Mouse (Mus musculus) limb, embryonic 10.5 days (tissue): ENCODE measurements around the gene Apoc2. TPM values are rescaled to one million over a fixed set of nuclear protein-coding genes. Genes with fewer than 3 reads are reported as not detected.

Experiments used
- DNase-seq: peaks from one replicate; pipeline ENCODE4 v3.0.0-alpha.2; 2017; ENCODE audit warnings: low spot score
- H3K27ac ChIP-seq: fragments of 300-500 bp; sonication (generic); 2 replicates; pipeline ENCODE4 v1.5.1; 2016; ENCODE audit warnings: mild to moderate bottlenecking
- H3K27me3 ChIP-seq: fragments of 300-500 bp; sonication (generic); 2 replicates; pipeline ENCODE4 v1.6.1; 2016; ENCODE audit warnings: low read depth, mild to moderate bottlenecking; ENCODE audit not compliant: poor library complexity, severe bottlenecking
- H3K36me3 ChIP-seq: fragments of 300-500 bp; sonication (generic); 2 replicates; pipeline ENCODE4 v1.6.1; 2016; ENCODE audit warnings: mild to moderate bottlenecking, moderate library complexity
- H3K4me1 ChIP-seq: fragments of 300-500 bp; sonication (generic); 2 replicates; pipeline ENCODE4 v1.6.1; 2016
- H3K4me3 ChIP-seq: fragments of 300-500 bp; sonication (generic); 2 replicates; pipeline ENCODE4 v1.5.1; 2016; ENCODE audit warnings: mild to moderate bottlenecking, moderate library complexity
- H3K9me3 ChIP-seq: fragments of 300-500 bp; sonication (generic); replicated peaks from 2 replicates; pipeline ENCODE4 v1.6.1; 2016; ENCODE audit warnings: mild to moderate bottlenecking
- WGBS: fragments of 180-500 bp; shearing (Covaris S2); methylation state at CpG from one replicate; pipeline ENCODE4 v1.1.7; 2016; 5-methylcytosine and 5-hydroxymethylcytosine counted together
- polyA plus RNA-seq: library from polyadenylated mRNA; unstranded; fragments of >200 nt; fragmentation: Nextera tagmentation; extraction: Ambion mirVana; gene quantifications from 2 replicates; pipeline ENCODE4 v1.2.1, GENCODE M21; 2016

Apoc2 gene
- 0.28 TPM in 1 of 2 replicates, not detected in the other for polyA plus RNA-seq

DNA sequence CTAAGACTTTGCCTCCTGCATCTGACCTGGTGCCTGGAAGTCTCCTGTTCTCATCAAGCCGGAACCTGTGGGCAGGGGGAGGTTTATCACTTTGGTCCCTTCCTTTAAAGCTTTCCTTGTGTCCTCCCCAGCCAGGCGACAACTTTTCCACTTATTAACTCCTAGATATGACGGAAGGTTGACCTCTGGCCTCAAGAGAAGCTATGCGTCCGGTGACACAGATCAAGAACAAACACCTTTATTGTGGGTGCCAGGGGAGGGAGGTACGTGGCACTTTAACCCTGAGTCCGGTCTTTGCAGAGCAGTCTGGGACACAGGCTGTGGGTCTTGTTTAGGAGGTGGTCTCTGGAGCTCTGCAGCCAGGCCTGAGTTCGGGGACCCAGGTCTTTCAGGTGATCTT lies at the start of gene Apoc2:
Gene Apoc2, minus strand, starts transcription at position 70 of the 400 bp plus-strand sequence.
- Histone ChIP-seq H3K27ac (no peak within 1 kb of the TSS), H3K27me3 (no peaks in the 10 kb centered on the region), H3K9me3 (no peaks in the 10 kb centered on the region), H3K36me3 (no peaks in the 10 kb centered on the region), H3K4me3 (no peak within 1 kb of the TSS), H3K4me1 (no peaks in the 10 kb centered on the region)
- no peak for DNase-seq
- 81% methylated on average over 8 of the region's 8 CpGs for WGBS

DNA sequence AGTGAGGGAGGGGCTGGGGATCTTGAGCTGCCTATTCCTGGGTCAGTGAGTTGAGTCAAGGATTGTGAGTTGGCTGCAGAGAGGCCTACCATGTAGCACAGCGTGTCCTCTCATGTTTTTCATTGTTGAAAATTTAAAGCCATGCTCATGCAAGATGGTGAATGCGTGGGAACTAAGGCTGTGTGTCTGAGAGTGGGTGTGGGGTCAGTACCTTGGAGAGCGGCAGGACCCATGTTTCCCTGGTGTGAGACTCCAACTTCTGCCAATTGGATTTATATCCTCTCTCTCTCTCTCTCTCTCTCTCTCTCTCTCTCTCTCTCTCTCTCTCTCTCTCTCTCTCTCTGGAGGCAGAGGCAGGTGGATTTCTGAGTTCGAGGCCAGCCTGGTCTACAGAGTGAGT lies 48.8 kb upstream of the Apoc2 start:
- Histone ChIP-seq H3K9me3 (no peaks in the 10 kb centered on the region), H3K36me3 (peaks cover 100% of the 10 kb centered on the region), H3K4me3 (no peak overlapping the region), H3K27me3 (no peaks in the 10 kb centered on the region), H3K27ac (no peak overlapping the region), H3K4me1 (no peaks in the 10 kb centered on the region)
- DNase-seq: no peak
- 91% methylated on average over 4 of the region's 4 CpGs for WGBS

DNA sequence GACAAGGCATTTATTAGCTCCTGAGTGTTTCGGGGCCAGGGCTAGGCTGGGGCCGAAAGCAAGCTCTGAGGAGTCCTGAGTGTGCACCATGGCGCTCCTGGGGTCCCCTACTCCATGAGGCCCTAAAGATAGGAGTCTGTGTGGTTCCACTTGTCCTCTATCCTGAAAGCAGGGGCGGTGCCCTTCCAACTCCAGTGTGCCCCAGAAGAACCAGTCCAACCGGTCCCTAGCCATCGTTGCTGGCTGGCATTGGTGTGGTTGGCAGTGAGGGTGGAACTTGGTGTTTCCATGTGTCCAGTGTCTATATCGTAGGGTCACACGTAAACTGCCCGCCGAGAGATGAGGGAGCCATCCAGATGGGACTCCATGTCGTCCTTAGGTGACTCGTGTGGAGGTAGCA lies 46.4 kb upstream of the Apoc2 start:
- no peak overlapping the region for H3K4me3 ChIP-seq
- peaks cover 99% of the 10 kb centered on the region for H3K36me3 ChIP-seq
- no peaks in the 10 kb centered on the region for H3K4me1 ChIP-seq
- H3K27ac ChIP-seq: no peak overlapping the region
- DNase-seq: no peak
- H3K9me3 ChIP-seq: peaks cover 6% of the 10 kb centered on the region; the same call in 1 of the 2 replicates
- H3K27me3 ChIP-seq: no peaks in the 10 kb centered on the region
- WGBS: 95% methylated on average over 12 of the region's 12 CpGs

DNA sequence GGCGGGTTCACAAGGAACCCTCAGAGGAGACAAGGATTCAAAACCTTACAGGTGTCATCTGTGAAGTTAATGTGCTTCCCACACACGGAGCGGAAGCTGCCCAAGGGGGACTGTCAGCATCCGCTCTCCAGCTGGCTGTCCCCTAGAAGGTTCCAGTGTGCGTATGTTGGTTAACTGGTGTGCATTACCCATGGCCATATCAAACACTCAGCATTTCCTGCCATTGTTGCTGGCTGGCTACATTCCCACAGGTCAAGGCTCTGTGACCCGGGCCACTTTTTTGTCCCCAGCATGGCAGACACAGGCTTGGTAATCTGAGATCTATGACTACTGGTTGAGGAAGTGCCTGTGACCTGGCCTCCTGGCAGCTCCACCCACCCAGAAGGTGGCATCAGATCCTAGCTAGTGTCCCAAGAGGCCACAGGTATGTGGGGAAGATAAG lies 45.0 kb upstream of the Apoc2 start:
- H3K27ac ChIP-seq: no peak overlapping the region
- no peaks in the 10 kb centered on the region for H3K27me3 ChIP-seq
- H3K4me3 ChIP-seq: no peak overlapping the region
- peaks cover 6% of the 10 kb centered on the region; the same call in 1 of the 2 replicates for H3K9me3 ChIP-seq
- 86% methylated on average over 6 of the region's 6 CpGs for WGBS
- DNase-seq: no peak
- no peaks in the 10 kb centered on the region for H3K4me1 ChIP-seq
- H3K36me3 ChIP-seq: peaks cover 90% of the 10 kb centered on the region

DNA sequence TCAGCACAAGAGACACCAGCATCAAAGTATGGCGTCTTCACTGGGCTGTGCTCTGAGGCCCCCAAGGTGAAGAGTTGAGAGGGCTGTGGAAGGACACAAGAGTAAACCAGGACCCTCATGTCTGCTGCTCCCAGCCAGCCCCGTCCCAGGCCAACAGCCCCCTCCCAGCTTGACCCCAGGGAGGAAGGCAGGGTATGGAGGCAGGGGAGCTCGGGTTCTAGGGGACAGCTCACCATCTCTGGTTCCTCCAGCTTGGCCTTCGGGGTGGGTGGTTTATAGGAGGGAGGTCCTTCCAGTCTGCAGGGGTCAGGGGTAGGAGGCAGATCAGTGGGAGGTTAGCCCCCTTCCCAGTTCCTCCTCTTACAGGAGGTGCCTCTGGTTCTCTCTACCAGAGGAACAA lies 41.5 kb upstream of the Apoc2 start:
- peaks cover 6% of the 10 kb centered on the region; the same call in 1 of the 2 replicates for H3K9me3 ChIP-seq
- H3K27ac ChIP-seq: no peak overlapping the region
- no peak overlapping the region for H3K4me3 ChIP-seq
- peaks cover 66% of the 10 kb centered on the region for H3K36me3 ChIP-seq
- H3K4me1 ChIP-seq: peaks cover 11% of the 10 kb centered on the region
- no peak for DNase-seq
- no peaks in the 10 kb centered on the region for H3K27me3 ChIP-seq
- WGBS: 97% methylated on average over 4 of the region's 4 CpGs

DNA sequence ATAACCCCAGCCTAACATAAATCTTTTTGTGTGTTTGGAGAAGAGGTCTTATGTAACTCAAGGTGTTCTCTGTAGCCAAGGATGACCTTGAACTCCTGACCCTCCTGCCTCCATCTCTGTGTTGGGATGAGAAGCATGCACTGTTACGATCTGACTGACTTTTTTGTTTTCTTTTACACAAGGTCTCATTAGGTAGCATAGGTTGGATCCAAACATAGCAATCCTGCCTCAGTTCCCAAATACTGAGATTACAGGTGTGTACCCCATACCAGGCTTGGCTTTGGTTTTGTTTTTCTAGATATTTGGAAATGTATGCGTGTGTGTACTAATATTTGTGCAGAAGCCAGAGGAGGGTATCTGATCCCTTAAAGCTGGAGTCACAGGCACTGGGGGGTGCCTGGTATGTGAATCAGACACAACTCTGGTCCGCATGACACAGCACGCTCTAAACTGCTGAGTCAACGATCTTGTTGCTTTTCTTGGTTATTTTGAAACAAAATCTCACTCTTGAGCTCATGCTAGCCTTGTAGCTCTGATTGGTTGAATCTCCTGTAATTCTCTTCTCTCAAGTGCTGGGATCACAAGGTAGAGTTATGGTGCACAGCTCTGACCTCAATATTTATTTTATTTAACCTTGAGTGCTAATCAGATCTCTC lies 40.7 kb upstream of the Apoc2 start:
- peaks cover 66% of the 10 kb centered on the region for H3K36me3 ChIP-seq
- no peak for DNase-seq
- 93% methylated on average over 5 of the region's 5 CpGs for WGBS
- H3K27me3 ChIP-seq: no peaks in the 10 kb centered on the region
- no peak overlapping the region for H3K4me3 ChIP-seq
- H3K27ac ChIP-seq: no peak overlapping the region
- peaks cover 6% of the 10 kb centered on the region; the same call in 1 of the 2 replicates for H3K9me3 ChIP-seq
- peaks cover 18% of the 10 kb centered on the region for H3K4me1 ChIP-seq

DNA sequence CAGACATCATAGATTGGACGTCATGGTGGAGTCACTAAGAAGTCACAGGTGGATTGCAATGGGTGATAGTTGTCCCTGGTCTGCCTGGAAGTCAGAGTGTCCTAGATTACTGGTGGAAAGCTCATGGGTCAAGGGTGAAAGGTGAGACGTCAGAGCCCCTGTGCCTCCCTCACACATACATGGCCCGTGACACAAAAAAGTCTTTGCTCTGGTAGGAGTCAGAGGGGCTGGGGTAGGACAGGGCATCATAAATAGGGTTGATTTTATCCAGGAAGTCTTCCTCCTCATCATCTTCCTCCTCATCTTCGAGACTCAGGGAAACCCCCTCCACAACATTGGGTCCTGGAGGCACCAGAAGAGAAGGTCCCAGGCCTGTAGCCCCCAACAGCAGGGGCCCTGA lies 39.6 kb upstream of the Apoc2 start:
- 89% methylated on average over 4 of the region's 4 CpGs for WGBS

DNA sequence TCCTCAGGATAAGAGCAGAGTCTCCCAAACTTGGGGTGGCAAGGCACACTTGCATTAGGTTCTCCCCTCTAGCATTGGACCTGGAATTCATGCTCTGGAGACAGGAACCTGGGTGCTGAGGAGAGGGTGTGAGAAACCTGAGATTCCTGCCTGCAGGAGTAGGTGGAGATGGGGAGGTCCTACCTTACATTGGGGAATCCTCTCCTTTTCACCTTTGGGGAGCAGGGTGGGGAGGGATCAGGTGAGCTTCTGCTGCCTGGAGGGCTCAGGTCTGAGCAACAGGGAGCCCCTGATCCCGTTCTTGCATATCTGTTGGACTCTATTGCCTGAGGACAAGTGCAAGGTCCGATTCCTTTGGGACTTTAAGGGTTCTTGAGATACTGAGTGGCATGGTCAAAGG lies 39.1 kb upstream of the Apoc2 start:
- peaks cover 6% of the 10 kb centered on the region; the same call in 1 of the 2 replicates for H3K9me3 ChIP-seq
- no peaks in the 10 kb centered on the region for H3K27me3 ChIP-seq
- DNase-seq: no peak
- peaks cover 18% of the 10 kb centered on the region for H3K4me1 ChIP-seq
- peaks cover 66% of the 10 kb centered on the region for H3K36me3 ChIP-seq
- peak overlapping the region; percentile 99 for H3K4me3 ChIP-seq
- peak overlapping the region; percentile 75; the same call in 1 of the 2 replicates for H3K27ac ChIP-seq
- WGBS: 71% methylated on average over 2 of the region's 2 CpGs

More for the DNA sequence above, 39.6 kb upstream of the Apoc2 start:
- H3K4me3 ChIP-seq: no peak overlapping the region
- H3K4me1 ChIP-seq: peaks cover 18% of the 10 kb centered on the region
- DNase-seq: no peak
- peaks cover 6% of the 10 kb centered on the region; the same call in 1 of the 2 replicates for H3K9me3 ChIP-seq
- peaks cover 66% of the 10 kb centered on the region for H3K36me3 ChIP-seq
- no peak overlapping the region for H3K27ac ChIP-seq
- no peaks in the 10 kb centered on the region for H3K27me3 ChIP-seq

DNA sequence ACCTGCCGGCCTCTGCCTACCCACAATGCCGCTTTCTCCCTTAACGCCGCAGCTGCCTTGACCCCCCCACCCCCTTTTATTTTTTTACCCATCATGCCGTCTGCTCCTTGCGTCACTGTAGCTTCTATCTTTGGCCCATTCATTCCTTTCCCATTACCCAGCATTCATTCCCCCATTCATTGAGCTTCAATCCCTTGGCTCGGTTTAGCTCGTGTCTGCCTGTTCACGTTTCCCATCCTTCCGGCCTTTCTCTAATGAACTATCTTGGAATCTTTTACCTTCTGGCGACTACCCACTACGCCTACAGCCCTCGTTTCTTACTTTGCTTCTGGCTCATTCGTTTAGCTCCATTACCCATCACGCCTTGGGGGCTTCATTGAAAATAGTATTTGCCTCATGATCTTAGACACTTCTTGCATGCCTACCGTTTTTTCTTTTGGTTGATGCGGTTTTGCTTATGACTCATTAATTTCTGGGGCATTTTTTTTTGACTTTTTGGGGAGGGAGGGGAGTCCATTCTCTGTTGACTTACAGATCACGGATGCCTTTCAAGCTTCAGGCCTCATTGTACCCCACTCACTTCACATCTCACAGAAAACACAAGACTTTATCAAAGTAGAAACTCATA lies 38.4 kb upstream of the Apoc2 start:
- Histone ChIP-seq H3K36me3 (peaks cover 66% of the 10 kb centered on the region), H3K27ac (peak overlapping the region; percentile 75), H3K4me3 (peak overlapping the region; percentile 99), H3K9me3 (peaks cover 4% of the 10 kb centered on the region; the same call in 1 of the 2 replicates), H3K27me3 (no peaks in the 10 kb centered on the region), H3K4me1 (peaks cover 18% of the 10 kb centered on the region)
- no peak for DNase-seq
- WGBS: 10% methylated on average over 18 of the region's 18 CpGs

DNA sequence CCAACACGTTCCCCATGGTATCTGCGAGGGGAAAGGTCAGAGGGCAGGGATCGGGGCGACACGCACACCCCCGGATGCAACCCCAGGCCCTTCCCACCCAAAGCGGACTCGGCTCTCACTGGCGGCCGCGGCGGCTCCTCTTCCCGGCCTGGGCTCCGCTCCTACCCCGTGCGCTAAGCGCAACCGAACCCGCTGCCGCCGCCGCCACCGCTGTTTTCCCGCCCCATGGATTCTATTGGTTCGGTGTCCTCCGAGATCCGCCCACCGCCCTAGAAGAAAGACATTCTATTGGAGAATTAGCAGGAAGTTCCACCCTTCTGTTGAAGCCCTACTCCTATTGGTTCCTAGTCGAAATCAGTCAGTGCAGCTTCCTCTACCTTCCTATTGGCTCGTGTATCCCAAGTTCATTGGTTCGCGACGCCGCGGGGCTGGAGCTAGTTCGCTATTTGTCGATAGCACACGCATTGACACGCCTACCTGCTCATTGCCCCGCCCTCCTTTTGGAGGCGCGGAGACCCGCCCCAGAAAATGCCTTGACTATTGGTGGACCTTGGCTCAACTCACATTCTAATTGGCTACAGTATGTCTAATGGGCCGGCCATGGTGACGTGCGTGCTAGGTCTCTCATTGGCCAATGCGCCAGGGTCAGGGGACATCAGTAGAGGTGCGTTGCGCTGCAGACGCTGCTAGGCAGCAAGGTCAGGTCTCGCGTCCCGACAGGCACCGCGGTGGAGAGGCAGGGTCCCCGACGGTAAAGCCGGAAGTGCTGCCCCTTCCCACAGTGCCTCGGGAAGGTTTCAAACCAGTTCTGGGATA lies 37.7 kb upstream of the Apoc2 start, which contains the start of gene Tomm40:
Gene Tomm40, minus strand, starts transcription at position 200 of the 816 bp plus-strand sequence.
- Histone ChIP-seq H3K36me3 (peaks cover 66% of the 10 kb centered on the region), H3K9me3 (no peaks in the 10 kb centered on the region), H3K4me1 (peaks cover 18% of the 10 kb centered on the region), H3K27ac (peak within 1 kb of the TSS; percentile 88), H3K4me3 (peak within 1 kb of the TSS; percentile 99), H3K27me3 (no peaks in the 10 kb centered on the region)
- DNase-seq: peak; percentile 94
- WGBS: under 1% methylated on average over 59 of the region's 59 CpGs

DNA sequence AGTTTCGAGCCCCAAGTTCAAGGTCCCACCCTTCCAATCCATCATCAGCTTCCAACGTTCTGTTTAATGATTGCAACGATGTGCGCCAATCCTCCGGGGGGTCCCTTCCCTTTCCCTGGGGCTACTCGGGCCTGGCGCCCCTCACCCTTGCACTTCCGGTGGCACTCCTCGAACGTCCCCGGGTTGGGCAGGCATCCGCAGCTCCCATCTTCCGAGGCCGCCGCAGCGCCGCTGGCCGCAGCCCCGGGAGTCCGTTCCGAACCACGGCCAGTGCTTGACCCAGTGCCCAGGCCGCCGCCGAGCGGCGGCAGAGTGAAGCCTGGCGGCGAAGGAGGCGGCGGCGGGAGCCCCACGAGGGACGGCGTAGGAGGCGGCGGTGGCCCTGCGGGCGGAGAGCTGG lies 37.1 kb upstream of the Apoc2 start:
- no peak for DNase-seq
- H3K9me3 ChIP-seq: no peaks in the 10 kb centered on the region
- peaks cover 66% of the 10 kb centered on the region for H3K36me3 ChIP-seq
- H3K27ac ChIP-seq: peak overlapping the region; percentile 88
- H3K4me3 ChIP-seq: peak overlapping the region; percentile 99
- 1% methylated on average over 39 of the region's 39 CpGs for WGBS
- H3K4me1 ChIP-seq: peaks cover 18% of the 10 kb centered on the region
- H3K27me3 ChIP-seq: no peaks in the 10 kb centered on the region

DNA sequence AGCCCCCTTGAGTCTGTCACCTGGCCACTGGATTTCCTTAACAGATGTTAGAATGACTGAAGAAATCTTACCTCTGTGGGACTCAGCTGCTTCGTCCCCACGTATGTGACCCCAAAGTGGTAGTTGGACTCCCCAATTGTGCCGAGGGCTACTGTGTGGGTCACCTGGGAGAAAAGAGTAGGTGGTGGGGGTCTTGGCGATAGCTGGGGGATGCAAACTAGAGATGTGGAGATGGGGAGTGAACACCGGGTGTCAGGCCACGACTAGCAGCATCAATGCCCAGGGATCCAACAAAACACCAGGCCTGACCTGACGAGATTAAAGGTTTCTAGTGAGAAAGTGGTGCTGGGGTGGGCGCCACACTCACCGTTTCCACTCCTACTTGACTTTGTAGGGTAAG lies 35.9 kb upstream of the Apoc2 start:
- H3K4me3 ChIP-seq: peak overlapping the region; percentile 99
- WGBS: 88% methylated on average over 9 of the region's 9 CpGs
- no peak for DNase-seq

More for the DNA sequence above, 35.9 kb upstream of the Apoc2 start:
- Histone ChIP-seq H3K27me3 (no peaks in the 10 kb centered on the region), H3K4me1 (peaks cover 18% of the 10 kb centered on the region), H3K9me3 (no peaks in the 10 kb centered on the region), H3K27ac (no peak overlapping the region), H3K36me3 (peaks cover 68% of the 10 kb centered on the region)
